Mouse (Mus musculus) thymus, postnatal 10 days (tissue): ENCODE measurements at regions not wholly inside any gene's neighbourhood (a gene's known extent, or its start where the extent isn't known, plus 50 kb on each side); places are given as distances from the start of the nearest gene placed in this dataset.

Experiments
- DNase-seq, 2 experiments: peaks; one replicate each; pipeline ENCODE4 v3.0.0; 2021; ENCODE audit warnings: low spot score in 2 of 2

GRCm38 (mm10) chr8:34380615-34381014 is 269.1 kb upstream of the Gm10131 start:
- DNase-seq: no peak

- DNase-seq: no peak
These were observed 265.6 kb upstream of the Gm10131 start for GRCm38 (mm10) chr8:34377154-34377553.

GRCm38 (mm10) chr8:34374242-34374641 is 262.7 kb upstream of the Gm10131 start:
- DNase-seq: no peak

- DNase-seq: no peak
These were observed 261.1 kb upstream of the Gm10131 start for GRCm38 (mm10) chr8:34372666-34372980.

- DNase-seq: no peak
These were observed 260.6 kb upstream of the Gm10131 start for GRCm38 (mm10) chr8:34371973-34372665.

GRCm38 (mm10) chr8:34371391-34371790 is 259.9 kb upstream of the Gm10131 start:
- no peak for DNase-seq

- DNase-seq: no peak
These were observed 257.0 kb upstream of the Gm10131 start for GRCm38 (mm10) chr8:34368556-34368955.

GRCm38 (mm10) chr8:34364446-34365035 is 253.0 kb upstream of the Gm10131 start:
- DNase-seq: peak; percentile 59 to 71

- DNase-seq: no peak
These were observed 252.1 kb upstream of the Gm10131 start for GRCm38 (mm10) chr8:34363679-34364078.

GRCm38 (mm10) chr8:34363131-34363530 is 251.6 kb upstream of the Gm10131 start:
- no peak for DNase-seq

- no peak for DNase-seq
These were observed 249.8 kb upstream of the Gm10131 start for GRCm38 (mm10) chr8:34361377-34361776.

- DNase-seq: no peak
These were observed 248.2 kb upstream of the Gm10131 start for GRCm38 (mm10) chr8:34359776-34360175.

- DNase-seq: no peak
These were observed 243.5 kb upstream of the Gm10131 start for GRCm38 (mm10) chr8:34355059-34355458.

- peak; percentile 39 to 41 for DNase-seq
These were observed 241.8 kb upstream of the Gm10131 start for GRCm38 (mm10) chr8:34353140-34353855.

- DNase-seq: no peak
These were observed 223.3 kb upstream of the Gm10131 start for GRCm38 (mm10) chr8:34334851-34335250.

GRCm38 (mm10) chr8:34331673-34332072 is 220.1 kb upstream of the Gm10131 start:
- DNase-seq: no peak

GRCm38 (mm10) chr8:34326614-34326965 is 215.1 kb upstream of the Gm10131 start:
- no peak for DNase-seq

- no peak for DNase-seq
These were observed 214.5 kb upstream of the Gm10131 start for GRCm38 (mm10) chr8:34325841-34326613.

GRCm38 (mm10) chr8:34320158-34320587 is 208.6 kb upstream of the Gm10131 start:
- DNase-seq: no peak

- DNase-seq: no peak
These were observed 208.2 kb upstream of the Gm10131 start for GRCm38 (mm10) chr8:34319719-34320118.

GRCm38 (mm10) chr8:34315233-34315632 is 203.7 kb upstream of the Gm10131 start:
- DNase-seq: no peak
